Mouse (Mus musculus) layer of hippocampus, adult 9-11 months (tissue): Measurements from ENCODE around the gene Zfp593.

Experiments used
- DNase-seq: peaks from one replicate; pipeline ENCODE4 v3.0.0; 2022

The Zfp593 gene

DNA sequence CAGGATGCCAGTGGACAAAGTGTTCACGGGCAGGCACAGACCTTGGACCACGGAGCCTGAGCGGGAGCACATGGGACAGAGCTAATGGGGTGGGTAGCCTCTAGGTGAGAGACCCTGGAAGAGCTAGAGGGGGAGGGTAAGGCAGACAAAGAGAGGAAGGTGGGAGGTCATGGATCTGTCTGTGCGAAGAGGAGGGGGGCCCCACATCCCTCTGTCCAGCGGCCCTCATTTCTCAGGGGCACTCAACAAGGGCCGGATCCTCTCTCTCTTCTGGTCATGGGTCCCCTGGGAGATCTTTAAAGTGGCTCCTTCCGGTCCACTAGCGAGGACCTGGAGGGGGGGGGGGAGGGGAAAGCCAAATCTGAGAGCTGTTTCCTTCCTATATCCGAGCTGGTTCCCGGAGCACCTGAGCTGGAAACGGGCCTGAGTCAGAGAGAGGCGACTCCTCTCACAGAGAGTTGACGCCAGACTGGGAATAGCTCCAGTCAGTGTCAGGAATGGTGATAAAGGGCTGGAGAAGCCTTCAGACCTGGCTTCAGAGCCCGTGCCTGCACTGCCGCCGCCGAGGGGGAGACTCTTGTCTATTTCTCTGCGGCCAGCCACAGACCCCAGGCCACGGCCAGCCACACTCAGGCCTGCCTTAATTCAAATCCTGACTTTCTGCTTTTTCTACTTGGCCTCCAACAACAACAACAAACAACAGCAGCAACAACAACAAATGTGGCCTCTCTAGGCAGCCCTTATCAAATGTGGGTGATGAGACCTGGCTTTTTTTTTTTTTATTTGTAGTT is 11.2 kb upstream of the Zfp593 start:
- DNase-seq: no peak

DNA sequence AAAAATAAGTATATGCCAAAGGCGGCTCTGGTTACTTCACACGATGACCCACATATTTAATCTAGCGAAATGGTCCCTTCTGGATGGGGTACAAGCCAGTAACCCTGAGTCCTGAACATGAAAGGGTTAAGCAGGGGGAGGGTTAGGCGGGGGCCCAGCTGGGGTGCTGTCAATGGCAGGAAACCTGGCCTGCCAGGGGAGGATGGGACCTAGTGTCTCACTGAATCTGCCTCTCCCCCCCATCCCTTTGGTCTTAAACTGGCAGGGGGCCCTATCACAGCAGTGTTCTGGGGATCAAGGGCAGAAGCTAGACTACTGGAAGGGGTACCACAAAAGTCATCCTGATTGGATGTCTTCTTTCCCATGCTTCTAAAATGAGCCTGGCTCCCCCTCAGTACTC is 10.5 kb upstream of the Zfp593 start:
- no peak for DNase-seq

- DNase-seq: no peak
Measured at GRCm38 (mm10) chr4:134254835-134255234, 9.4 kb upstream of the Zfp593 start.

DNA sequence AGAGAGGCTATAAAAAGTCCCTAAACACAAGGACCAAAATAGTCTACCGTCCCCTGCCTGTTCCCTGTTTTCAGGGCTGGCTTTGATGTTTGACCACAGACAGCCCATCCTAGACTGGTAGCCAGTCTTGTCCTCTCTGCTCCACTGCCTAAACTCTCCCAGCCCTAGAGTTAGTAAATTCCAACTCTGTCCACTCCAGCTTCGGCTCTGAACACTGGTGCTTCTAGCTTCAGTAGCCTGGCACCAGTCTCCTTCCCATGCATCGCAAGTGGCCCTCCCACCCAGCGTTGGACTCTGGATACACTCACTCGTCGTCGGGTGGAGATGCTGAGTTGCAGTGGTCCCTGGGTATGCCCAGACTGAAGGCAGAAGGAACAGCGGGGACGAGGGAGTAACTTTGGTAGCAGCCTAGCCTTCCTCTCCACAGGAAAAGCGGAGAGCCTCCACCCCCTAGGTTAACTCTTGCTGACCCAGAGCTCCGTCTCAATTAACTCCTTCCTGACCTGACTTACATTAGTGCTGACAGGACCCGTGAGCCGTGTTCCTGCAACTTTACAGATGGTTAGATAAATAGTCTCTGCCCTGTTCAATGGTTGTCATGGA is 8.4 kb upstream of the Zfp593 start, which contains the start of gene Grrp1:
Grrp1 (minus strand) TSS at position 385 of the 603 bp plus-strand sequence.
- no peak for DNase-seq

DNA sequence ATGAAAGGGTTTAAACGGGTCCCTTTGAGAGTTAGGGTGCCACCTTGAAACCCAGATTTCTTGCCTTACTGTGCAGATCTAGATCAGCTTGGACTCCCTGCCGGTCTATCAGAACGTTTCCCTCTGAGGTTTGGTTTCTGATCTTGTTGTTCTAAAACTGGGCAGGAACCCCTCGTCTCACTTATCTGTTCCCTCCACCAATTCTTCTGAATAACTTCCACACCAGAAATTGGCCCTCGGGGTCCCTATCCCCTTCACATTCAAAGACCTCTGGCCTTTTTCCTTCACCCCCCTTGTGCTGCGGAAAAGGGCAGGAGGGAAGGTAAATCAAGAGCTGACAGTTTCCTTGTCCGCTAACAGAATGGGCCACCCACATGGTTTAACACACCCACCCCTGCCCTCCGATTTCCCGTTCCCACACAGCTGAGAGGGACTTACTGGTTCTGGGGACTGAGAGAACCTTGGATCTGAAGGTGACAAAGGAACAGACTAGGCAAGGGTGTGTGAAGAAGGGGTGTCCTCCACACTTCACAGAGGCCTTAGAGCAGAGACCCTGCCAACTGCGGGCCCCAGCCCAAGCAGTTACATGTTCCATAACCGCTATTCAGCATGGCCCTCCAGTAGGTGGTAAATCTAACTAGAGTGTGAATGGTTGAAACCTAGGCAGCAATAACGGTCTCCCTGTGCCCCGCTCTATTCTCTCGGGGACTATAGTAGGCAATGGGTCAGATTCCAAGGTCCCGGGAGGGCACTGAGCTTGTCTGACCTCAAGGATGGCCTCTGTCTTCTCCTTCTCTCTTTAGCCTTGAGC is 7.7 kb upstream of the Zfp593 start:
- no peak for DNase-seq

DNA sequence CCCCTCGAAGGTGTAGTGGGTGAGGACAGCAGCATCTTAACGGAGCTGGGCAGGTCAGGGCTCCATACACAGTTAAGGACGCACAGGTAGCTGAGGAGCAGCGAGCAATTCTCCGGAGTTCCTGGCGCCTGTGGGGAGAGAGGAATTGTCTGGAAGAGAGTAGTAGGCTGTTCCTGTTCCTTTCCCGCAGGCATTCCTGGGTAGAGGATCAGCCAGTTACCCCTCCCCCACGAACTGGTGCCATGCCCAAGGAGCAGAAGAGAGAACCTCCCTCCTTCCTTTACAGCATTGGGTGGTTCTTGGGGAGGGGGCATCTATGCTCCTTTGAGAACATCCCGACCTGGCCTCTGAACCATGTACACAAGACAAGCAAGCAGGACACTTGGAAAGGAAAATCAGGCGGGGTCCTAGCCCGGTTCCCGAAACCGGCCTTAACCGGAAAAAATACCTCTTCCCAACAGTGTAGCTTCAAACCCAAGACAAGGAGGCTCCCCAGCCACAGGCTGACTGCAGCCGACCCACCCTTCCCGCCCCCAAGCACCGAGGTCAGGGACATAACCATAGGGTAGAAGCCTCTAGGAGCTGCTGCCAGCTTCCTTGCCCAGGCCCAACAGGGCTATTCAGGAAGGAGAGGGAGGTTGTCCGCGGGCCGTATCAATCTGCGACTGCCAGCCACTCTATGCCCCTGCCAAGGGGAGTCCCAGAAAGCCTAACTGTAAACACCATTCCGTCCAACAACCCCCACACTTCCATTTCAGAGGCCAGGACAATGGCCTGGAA is 6.9 kb upstream of the Zfp593 start:
- no peak for DNase-seq

GRCm38 (mm10) chr4:134251241-134252130 is 6.1 kb upstream of the Zfp593 start:
- DNase-seq: no peak

GRCm38 (mm10) chr4:134250930-134251240 is 5.5 kb upstream of the Zfp593 start:
- no peak for DNase-seq

DNA sequence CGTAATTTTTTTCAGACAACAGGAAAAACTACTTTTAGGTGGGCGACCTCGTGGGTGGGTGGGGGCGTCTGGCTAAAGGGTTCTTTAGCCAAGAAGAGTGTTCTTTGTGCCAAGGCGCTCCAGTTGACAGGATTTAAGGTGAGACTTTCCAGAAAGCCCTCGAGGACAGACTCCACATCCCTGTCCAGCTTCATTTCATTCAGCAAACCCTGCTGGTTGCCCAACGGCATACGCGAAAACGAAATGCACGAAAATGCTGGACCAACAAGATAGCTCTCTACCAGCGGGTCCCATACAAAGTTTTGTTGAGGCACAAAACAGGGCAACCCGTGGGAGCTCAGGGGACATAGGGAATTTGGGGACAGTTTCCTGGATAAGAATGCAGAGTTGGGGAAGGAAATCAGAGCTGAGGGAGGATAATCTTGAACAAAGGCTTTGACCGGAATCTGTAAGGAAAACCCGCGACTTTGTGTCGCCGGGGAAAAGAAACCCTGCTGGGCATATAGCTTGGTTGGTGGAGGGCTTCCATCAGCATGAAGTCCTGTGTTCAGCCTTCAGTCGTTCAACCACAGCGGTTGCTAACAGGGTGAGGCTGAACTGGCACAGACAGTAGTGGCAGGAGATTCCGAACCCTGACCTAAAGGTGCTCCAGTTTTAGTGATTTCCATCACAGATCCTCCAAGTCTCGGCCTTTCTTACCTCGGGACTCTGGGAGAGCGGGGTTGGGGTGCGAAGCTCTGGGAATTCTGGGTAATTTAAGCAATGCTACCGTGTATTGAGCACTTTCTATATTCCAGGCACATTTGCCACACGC is 4.9 kb upstream of the Zfp593 start:
- no peak for DNase-seq

DNA sequence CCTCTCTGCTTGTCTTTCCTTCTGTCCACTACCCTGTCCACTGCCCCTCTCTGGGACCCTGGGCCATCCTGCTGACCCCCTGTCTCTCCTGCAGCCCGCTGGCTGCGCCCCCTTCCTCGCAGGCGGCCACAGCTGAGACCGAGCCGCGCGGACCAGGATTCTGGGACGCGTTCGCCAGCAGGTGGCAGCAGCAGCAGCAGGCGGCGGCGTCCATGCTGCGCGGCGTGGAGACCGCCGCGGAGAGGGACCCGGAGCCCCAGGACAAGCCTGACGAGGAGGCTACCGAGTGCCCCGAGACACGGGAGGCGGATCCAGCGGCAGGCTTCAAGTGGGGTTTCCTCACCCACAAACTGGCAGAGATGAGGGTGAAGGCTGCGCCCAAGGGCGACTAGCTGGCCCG is 4.3 kb upstream of the Zfp593 start:
- DNase-seq: peak; percentile 37

- DNase-seq: no peak
Measured at GRCm38 (mm10) chr4:134246719-134247258, 1.4 kb upstream of the Zfp593 start, which contains the start of gene Gm30191. TSS of gene Gm30191 (plus strand) at chr4:134246935.

GRCm38 (mm10) chr4:134246256-134246655 is 864 bp upstream of the Zfp593 start:
- DNase-seq: no peak

GRCm38 (mm10) chr4:134243516-134244250 is 1.7 kb downstream of the Zfp593 start, which contains the start of gene E130218I03Rik:
TSS of gene E130218I03Rik (plus strand) at chr4:134243662.
- no peak for DNase-seq

DNA sequence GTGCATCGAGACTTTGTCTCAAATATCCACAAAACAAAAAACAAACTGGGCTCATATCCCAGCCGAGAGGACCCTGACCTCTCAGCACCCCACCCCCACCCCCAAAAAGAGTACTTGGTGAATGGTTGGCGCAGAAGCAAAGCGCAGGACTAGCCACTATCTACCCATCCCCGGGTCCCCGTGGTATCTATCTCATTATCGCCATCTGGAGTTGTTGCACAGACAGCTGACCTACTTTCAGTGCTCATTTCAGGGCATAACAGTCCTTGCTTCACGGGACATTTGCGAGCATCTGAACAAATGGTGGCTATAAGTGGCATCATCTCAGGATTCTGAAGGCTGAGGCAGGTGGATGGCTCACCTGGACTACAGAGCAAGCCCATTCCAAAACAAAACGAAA is 6.7 kb downstream of the Zfp593 start:
- DNase-seq: no peak

DNA sequence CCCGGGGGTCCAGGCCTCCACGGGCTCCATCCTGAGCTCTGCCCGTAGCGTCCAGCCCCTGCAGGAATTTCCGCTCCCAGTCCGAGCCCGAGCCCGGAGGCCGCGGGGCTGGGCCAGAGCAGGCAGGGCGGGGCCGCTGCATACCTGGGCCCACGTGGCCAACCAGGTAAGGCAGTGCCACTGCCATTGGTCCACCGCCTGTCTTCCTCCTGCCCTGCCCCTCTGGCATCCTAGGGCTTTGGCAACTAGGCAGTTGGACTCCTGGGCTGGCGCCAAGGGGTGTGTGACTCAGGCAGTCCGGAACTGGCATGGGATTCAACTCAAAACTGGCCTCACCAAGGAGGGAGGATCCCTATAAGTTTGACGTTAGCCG is 7.1 kb downstream of the Zfp593 start, which contains the start of gene Cnksr1:
Cnksr1 (minus strand) TSS at position 121 of the 373 bp plus-strand sequence.
- DNase-seq: no peak

GRCm38 (mm10) chr4:134237582-134238278 is 7.7 kb downstream of the Zfp593 start:
- DNase-seq: no peak

- DNase-seq: no peak
Measured at GRCm38 (mm10) chr4:134234876-134235275, 10.5 kb downstream of the Zfp593 start.

DNA sequence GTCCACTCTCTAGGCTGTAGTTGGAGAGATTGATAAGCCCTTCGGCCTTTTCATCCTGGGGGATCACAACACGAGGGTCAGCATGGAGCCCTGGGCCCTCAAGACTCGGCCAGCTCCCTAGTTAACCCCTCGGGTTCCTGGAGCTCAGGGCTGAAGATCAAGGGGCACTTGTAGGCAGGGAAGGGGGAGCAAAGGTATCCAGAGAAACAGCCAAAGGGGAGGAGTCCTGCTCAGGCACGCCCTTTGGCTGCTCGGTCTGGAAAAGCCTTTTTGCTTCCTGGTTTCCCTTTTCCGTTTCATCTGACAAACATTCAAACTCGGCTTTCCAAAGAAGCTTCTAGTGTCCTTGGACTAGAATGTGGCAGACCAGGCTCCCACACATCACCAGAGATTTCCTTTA is 15.0 kb downstream of the Zfp593 start:
- no peak for DNase-seq

GRCm38 (mm10) chr4:134227194-134227593 is 18.2 kb downstream of the Zfp593 start, which contains the start of gene Catsper4:
TSS of gene Catsper4 (minus strand) at chr4:134227383.
- DNase-seq: no peak
